Mouse (Mus musculus): ENCODE results near the gene Tgm2. TPM values are rescaled to one million over a fixed set of nuclear protein-coding genes. Genes with fewer than 3 reads are reported as not detected.

Gene Tgm2
- polyA plus RNA-seq, 1 experiment: 19.0 TPM

DNA sequence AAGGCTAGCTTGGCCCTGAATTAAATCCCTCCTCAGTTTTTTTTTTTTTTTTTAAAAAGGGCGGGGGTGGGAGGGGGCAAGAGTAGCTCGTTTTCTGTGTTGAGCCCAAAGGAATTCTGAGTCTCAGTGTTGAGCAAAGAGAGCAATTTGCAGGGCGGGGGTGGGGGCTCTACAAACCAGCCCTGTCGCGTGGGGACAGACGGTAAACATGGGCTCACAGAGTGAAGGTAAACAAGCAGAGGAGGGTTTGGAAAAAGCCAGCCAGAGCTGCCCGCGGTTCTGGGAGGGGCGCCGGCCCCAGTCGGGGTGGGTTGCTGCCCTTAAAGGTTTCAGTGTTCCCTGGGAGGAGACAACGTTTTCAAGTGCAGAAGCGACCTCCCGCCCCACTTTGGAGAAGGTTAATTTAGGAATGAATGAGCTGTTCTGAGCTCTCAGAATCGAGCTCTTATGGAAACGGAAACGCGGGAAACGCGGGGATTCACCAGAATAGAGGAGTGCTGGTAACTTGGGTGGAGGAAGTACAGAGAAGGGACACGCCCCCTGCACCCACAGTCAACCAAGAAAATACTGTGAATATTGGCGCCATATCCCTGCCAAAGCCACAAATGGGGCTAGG is 7.6 kb upstream of the Tgm2 start:
- TF ChIP-seq CTCF (IDR thresholded peaks at IDR 0.05; ENCODE audit: control insufficient read depth, insufficient read depth, low read length): no peak
- TF ChIP-seq POLR2A (IDR thresholded peaks at IDR 0.05; ENCODE audit: borderline replicate concordance, control insufficient read depth, low read depth, low read length): no peak
- Histone ChIP-seq H3K4me1 (ENCODE audit: control insufficient read depth, insufficient read depth, low read length) (peaks cover 4% of the 10 kb centered on the region; the same call in 1 of the 2 replicates), H3K4me3 (replicated peaks; ENCODE audit: control insufficient read depth, low read depth, low read length) (peak overlapping the region; percentile 54), H3K27ac (ENCODE audit: control insufficient read depth, insufficient read depth, low read depth, low read length, poor library complexity) (no peak overlapping the region)
- under 1% methylated on average over 22 of the region's 22 CpGs for WGBS

DNA sequence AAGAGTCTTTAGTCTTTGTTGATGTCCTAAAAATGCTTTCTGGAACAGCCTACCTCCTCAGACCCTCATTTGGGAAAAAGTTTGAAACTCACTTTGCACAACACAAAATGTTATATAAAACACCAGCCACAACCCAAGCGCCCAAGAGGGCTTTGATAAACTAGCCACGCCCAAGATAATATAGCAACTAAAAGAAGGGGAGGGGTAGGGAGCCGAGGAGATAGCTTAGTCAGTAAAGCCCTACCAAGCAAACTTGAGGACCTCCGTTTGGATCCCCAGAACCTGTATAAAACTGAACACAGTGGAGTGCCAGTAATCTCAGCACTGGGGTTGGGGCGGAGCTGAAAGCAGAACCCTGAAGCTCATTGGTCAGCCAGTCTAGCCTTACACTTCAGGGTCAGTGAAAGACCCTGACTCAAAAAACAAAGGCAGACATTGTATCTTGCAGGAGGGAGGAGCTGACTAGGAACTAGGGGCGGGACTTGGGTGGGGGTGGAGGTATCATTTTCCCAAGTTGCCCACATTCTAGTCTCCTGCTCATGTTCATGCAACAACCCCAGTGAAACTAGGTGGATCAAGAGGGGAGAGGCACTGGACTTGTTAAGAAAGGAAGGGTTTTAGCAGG is 6.6 kb upstream of the Tgm2 start:
- H3K4me3 ChIP-seq (replicated peaks; ENCODE audit: control insufficient read depth, low read depth, low read length): no peak overlapping the region
- no peak for TF ChIP-seq POLR2A (IDR thresholded peaks at IDR 0.05; ENCODE audit: borderline replicate concordance, control insufficient read depth, low read depth, low read length)
- TF ChIP-seq CTCF (IDR thresholded peaks at IDR 0.05; ENCODE audit: control insufficient read depth, insufficient read depth, low read length): no peak
- H3K4me1 ChIP-seq (ENCODE audit: control insufficient read depth, insufficient read depth, low read length): peaks cover 4% of the 10 kb centered on the region; the same call in 1 of the 2 replicates
- 51% methylated on average over 6 of the region's 6 CpGs for whole genome bisulfite sequencing
- no peak overlapping the region for H3K27ac ChIP-seq (ENCODE audit: control insufficient read depth, insufficient read depth, low read depth, low read length, poor library complexity)

- 92% methylated on average over 3 of the region's 3 CpGs for WGBS
- TF ChIP-seq CTCF (IDR thresholded peaks at IDR 0.05; ENCODE audit: control insufficient read depth, insufficient read depth, low read length): no peak
- no peak for TF ChIP-seq POLR2A (IDR thresholded peaks at IDR 0.05; ENCODE audit: borderline replicate concordance, control insufficient read depth, low read depth, low read length)
- no peak overlapping the region for H3K27ac ChIP-seq (ENCODE audit: control insufficient read depth, insufficient read depth, low read depth, low read length, poor library complexity)
- H3K4me3 ChIP-seq (replicated peaks; ENCODE audit: control insufficient read depth, low read depth, low read length): no peak overlapping the region
- H3K4me1 ChIP-seq (ENCODE audit: control insufficient read depth, insufficient read depth, low read length): peaks cover 4% of the 10 kb centered on the region; the same call in 1 of the 2 replicates
These were observed 4.8 kb upstream of the Tgm2 start for GRCm38 (mm10) chr2:158151077-158151476.

GRCm38 (mm10) chr2:158146971-158147370 is 735 bp upstream of the Tgm2 start:
- WGBS: 88% methylated on average over 8 of the region's 8 CpGs
- H3K4me1 ChIP-seq (ENCODE audit: control insufficient read depth, insufficient read depth, low read length): peaks cover 1% of the 10 kb centered on the region; the same call in 1 of the 2 replicates
- TF ChIP-seq CTCF (IDR thresholded peaks at IDR 0.05; ENCODE audit: control insufficient read depth, insufficient read depth, low read length) (no peak), POLR2A (IDR thresholded peaks at IDR 0.05; ENCODE audit: borderline replicate concordance, control insufficient read depth, low read depth, low read length) (no peak)

DNA sequence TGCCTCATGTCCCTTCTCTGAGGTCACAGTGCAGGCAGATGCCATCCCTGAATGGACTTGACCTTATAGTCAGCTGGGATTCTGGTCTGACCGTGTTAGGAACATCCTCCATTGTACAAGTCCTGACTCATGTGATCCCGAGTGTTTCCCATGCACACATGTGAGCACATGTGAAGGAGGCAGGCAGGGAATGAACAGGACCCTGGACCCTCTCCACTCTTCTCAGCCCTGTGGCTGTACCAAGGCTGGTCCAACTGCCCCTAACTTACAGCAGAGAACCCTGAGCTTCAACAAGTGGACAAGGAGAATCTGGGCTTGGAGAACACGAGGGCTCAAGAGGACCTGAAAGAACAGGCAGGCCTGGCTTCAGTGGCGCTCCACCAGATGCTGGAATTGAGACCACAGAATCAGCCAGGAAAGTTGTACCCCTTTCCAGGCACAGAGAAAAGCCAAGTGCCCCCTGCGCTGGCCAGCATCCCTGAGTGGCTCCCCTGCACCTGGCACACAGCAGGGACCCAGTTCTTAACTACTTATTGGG is 639 bp downstream of the Tgm2 start:
- H3K4me3 ChIP-seq (replicated peaks; ENCODE audit: control insufficient read depth, low read depth, low read length): peak overlapping the region; percentile 81
- TF ChIP-seq CTCF (IDR thresholded peaks at IDR 0.05; ENCODE audit: control insufficient read depth, insufficient read depth, low read length): no peak
- no peak for TF ChIP-seq POLR2A (IDR thresholded peaks at IDR 0.05; ENCODE audit: borderline replicate concordance, control insufficient read depth, low read depth, low read length)
- 79% methylated on average over 5 of the region's 5 CpGs for WGBS
- H3K4me1 ChIP-seq (ENCODE audit: control insufficient read depth, insufficient read depth, low read length): peaks cover 6% of the 10 kb centered on the region; the same call in 1 of the 2 replicates
- no peak overlapping the region for H3K27ac ChIP-seq (ENCODE audit: control insufficient read depth, insufficient read depth, low read depth, low read length, poor library complexity)

More at GRCm38 (mm10) chr2:158146971-158147370, 735 bp upstream of the Tgm2 start:
- no peak overlapping the region for H3K4me3 ChIP-seq (replicated peaks; ENCODE audit: control insufficient read depth, low read depth, low read length)
- no peak overlapping the region for H3K27ac ChIP-seq (ENCODE audit: control insufficient read depth, insufficient read depth, low read depth, low read length, poor library complexity)

DNA sequence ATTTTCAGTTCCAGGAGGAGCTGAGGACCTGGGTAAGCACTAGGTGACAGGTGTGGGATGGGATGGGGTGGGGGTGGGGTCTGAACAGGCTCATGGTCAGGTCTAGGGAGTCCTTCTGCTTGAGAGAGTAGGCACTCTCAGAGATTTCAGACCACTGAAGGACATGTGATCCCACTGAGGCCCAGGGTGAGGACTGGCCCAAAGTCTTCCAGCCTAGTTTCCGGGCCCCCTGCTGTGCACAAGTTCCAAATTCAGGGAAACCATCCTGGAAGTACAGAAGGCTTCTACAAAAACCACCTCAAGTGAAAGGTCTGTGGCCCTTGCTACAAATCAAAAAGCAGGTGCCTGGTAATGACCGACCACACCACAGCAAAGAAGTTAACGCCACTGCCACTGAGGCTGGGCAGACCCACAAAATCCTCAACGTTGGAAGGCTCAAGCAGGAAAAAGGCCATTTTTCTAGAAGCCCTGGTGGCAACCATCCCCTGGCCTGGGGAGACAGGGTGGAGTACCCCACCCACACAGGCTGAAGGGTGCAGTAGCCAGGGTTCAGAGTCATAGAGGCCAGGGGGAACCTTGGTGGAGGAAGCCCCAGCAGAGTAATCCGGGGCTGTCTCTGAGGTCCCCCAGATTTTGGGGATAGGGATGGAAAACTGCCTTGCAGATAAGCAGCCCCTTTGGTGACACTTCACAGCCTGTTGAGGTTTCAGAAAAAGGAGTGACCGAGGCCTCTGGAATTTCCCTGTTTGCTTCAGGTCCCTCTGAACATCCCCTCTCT is 1.3 kb downstream of the Tgm2 start:
- TF ChIP-seq POLR2A (IDR thresholded peaks at IDR 0.05; ENCODE audit: borderline replicate concordance, control insufficient read depth, low read depth, low read length) (no peak), CTCF (IDR thresholded peaks at IDR 0.05; ENCODE audit: control insufficient read depth, insufficient read depth, low read length) (no peak)
- Histone ChIP-seq H3K4me1 (ENCODE audit: control insufficient read depth, insufficient read depth, low read length) (peaks cover 6% of the 10 kb centered on the region; the same call in 1 of the 2 replicates), H3K27ac (ENCODE audit: control insufficient read depth, insufficient read depth, low read depth, low read length, poor library complexity) (no peak overlapping the region), H3K4me3 (replicated peaks; ENCODE audit: control insufficient read depth, low read depth, low read length) (peak overlapping the region; percentile 81)
- WGBS: 75% methylated on average over 6 of the region's 6 CpGs

DNA sequence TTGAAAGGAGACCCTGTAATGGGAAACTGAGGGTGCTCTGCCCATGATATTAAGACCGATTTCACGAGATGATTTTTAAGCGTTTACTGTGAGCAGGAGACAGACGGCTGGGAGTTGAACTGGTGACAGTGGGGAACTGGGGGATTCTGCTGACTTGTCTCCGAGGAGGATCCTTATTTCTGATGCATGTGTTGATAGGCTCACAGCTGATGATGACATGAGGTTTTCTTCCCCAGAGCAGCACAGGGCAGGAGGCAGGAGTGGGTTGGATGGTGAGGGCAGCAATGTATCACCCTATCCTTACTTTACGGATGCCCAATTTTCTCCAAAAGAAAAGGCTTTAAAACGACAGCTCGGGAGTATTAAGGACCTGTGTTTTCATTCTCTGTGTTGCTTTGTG is 2.0 kb downstream of the Tgm2 start:
- Histone ChIP-seq H3K27ac (ENCODE audit: control insufficient read depth, insufficient read depth, low read depth, low read length, poor library complexity) (no peak overlapping the region), H3K4me3 (replicated peaks; ENCODE audit: control insufficient read depth, low read depth, low read length) (no peak overlapping the region), H3K4me1 (ENCODE audit: control insufficient read depth, insufficient read depth, low read length) (peaks cover 6% of the 10 kb centered on the region; the same call in 1 of the 2 replicates)
- WGBS: 58% methylated on average over 8 of the region's 8 CpGs
- TF ChIP-seq POLR2A (IDR thresholded peaks at IDR 0.05; ENCODE audit: borderline replicate concordance, control insufficient read depth, low read depth, low read length): no peak
- no peak for TF ChIP-seq CTCF (IDR thresholded peaks at IDR 0.05; ENCODE audit: control insufficient read depth, insufficient read depth, low read length)

- Histone ChIP-seq H3K27ac (ENCODE audit: control insufficient read depth, insufficient read depth, low read depth, low read length, poor library complexity) (no peak overlapping the region), H3K4me1 (ENCODE audit: control insufficient read depth, insufficient read depth, low read length) (peaks cover 6% of the 10 kb centered on the region; the same call in 1 of the 2 replicates), H3K4me3 (replicated peaks; ENCODE audit: control insufficient read depth, low read depth, low read length) (no peak overlapping the region)
- WGBS: 64% methylated on average over 3 of the region's 3 CpGs
- TF ChIP-seq POLR2A (IDR thresholded peaks at IDR 0.05; ENCODE audit: borderline replicate concordance, control insufficient read depth, low read depth, low read length) (no peak), CTCF (IDR thresholded peaks at IDR 0.05; ENCODE audit: control insufficient read depth, insufficient read depth, low read length) (no peak)
These were observed 2.4 kb downstream of the Tgm2 start for GRCm38 (mm10) chr2:158143816-158144215.
